Mouse (Mus musculus): ENCODE results near the gene Carns1.

GRCm38 (mm10) chr19:4194776-4195650, 19.7 kb upstream of the Carns1 start:
- TF ChIP-seq CTCF (IDR thresholded peaks at IDR 0.05; ENCODE audit: low read depth, low read length) (no peak), EP300 (IDR thresholded peaks at IDR 0.05; ENCODE audit: insufficient read depth, low read depth, low read length) (no peak)
